Mouse (Mus musculus) retina, postnatal 7 days (tissue): ENCODE results near the gene Paox.
"Not testable (repeated sequence)": the region's sequence is repeated elsewhere in the genome, so short reads cannot be mapped to it uniquely, and the experiment has no call there.

Experiments
- DNase-seq: peaks from one replicate; pipeline ENCODE4 v3.0.0-alpha.2; 2012; ENCODE audit warnings: low read depth, low spot score

Paox gene

DNA sequence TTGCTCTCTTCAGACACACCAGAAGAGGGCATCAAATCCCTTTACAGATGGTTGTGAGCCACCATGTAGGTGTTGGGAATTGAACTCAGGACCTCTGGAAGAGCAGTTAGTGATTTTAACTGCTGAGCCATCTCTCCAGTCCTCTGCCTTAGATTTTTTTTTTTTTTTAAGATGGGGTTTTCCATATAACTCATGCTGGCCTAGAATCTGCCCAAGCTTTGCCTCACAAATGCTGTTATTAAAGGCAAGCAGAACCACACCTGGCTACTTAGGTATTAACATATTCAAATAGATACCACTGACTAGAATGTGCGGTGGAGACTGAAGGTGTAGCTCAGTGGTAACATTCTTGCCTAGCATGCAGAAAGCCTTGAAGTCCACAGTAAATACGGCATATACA is 4.9 kb downstream of the Paox start:
- no peak for DNase-seq

- no peak for DNase-seq
Observed at GRCm38 (mm10) chr7:140121338-140121910, 5.8 kb downstream of the Paox start.

DNA sequence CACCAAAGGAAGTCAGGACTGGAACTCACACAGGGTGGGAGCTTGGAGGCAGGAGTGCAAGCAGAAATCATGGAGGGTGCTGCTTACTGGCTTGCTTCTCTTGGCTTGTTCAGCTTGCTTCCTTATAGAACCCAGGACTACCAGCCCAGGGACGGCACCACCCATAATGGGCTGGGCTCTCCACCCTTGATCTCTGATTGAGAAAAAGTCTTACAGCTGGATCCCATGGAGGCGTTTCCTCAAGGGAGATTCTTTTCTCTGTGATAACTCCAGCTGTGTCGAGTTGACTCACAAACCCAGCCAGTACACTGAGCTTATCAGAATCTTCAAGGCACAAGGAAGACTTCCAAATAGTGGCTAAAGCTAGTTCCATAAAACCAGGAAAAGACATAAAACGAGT is 7.2 kb downstream of the Paox start:
- no peak for DNase-seq

DNA sequence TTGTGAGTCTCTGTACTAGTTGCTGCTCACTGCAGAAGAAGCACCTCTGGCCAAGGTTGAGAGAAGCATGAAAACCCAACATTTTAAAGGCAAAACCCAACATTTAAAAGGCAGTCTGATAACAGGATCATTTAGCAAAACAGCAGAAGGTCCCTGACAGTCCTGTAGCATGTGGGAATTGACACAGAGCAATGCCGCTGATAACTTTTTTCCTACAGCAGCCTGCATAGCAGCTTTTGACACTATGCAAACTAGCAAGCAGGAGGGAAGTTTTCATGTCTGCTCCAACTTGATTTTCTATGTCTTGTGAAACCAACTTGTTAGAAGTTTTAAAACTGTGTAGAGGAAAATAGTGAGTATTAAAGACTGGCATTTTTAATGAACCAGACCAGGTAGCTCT is 8.8 kb downstream of the Paox start:
- DNase-seq, result no peak

DNA sequence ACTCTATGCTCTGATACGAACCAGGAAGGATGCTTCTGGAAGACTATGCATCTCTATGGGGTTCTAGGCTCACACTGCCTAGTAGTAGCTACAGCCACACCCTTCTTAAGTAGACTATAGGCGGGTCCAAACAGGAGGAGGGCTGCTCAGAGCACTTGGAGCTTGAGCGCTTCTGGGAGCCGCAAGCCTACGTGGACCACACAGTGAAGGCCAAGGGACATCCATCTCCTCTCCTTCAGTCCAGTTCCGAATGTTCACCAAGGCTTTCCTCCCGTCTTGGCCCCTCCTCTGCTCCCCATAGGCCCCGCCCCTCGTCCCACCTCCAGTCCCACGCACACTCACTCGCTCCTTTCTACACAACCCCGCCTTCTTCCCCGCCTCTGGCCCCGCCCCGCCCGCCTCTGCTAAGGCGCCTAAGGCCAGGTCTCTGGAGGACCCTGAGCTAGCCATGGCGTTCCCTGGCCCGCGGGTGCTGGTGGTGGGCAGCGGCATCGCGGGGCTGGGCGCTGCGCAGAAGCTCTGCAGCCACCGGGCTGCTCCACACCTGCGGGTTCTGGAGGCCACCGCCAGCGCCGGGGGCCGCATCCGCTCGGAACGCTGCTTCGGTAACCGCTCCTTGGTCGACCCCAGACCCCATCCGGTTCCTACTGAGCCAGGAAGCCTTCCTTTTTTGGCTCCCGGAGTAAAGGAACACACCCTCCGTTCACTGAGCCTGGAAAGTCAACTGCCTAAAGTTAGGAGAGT is 9.9 kb downstream of the Paox start:
- DNase-seq, result peak; percentile 80

DNA sequence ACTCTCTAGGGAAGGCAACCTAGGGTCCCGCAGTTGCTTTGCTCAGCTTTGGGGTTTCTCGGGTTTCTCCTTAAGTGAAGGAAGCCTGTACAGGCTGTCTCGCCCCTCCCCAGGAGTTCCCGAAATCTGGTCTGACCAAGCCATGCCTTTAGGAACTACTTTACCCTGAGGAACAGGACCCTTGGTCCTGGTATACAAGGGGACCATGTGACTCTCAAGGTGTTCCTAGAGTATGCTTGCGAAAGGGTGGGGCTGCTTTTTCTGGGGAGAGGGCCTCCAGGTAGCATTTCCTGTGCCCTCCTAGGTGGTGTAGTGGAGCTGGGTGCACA is 10.4 kb downstream of the Paox start:
- DNase-seq, result no peak

DNA sequence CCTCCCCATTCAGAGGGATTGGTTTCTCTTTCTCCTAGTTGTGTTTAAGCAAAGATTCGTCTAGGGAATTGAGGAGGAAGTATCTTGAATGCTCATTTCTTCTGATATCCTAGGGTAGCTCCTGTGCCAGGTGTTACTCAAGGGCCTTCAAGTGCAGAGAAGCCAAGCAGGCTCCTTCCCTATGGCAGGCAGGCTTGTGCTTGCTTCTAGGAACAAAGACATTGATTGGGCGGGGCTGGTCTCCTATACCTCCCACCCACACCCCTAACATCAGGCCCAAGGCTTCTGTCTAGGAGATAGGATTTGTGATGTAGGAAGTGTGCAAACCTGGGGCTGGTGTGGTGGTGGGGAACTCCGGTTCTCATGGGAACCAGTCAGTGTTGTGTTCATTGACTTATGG is 11.3 kb downstream of the Paox start:
- DNase-seq, result no peak

DNA sequence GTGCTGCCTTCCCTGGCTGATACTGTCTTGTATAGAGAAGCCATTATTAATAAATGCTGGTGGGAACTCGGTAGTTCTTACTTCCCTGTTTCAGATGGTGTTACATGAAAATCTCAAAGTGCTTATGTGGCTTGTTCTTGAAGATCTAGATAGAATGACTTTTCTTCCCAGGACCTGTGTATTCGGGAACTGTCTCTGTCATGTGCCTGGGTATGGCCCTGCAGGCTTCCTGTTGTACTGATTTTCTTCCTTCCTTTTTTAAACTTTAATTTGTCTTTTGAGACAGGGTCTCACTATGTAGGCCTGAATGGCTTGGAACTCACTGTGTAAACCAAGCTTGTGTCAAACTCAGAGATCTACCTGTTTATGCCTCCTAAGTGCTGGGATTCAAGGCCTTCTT is 12.3 kb downstream of the Paox start:
- no peak for DNase-seq

GRCm38 (mm10) chr7:140132184-140132583 is 16.6 kb downstream of the Paox start:
- DNase-seq, result not testable (repeated sequence)

- not testable (repeated sequence) for DNase-seq
Observed at GRCm38 (mm10) chr7:140134033-140134432, 18.4 kb downstream of the Paox start.

GRCm38 (mm10) chr7:140135106-140135770 is 19.6 kb downstream of the Paox start:
- DNase-seq, result no peak

DNA sequence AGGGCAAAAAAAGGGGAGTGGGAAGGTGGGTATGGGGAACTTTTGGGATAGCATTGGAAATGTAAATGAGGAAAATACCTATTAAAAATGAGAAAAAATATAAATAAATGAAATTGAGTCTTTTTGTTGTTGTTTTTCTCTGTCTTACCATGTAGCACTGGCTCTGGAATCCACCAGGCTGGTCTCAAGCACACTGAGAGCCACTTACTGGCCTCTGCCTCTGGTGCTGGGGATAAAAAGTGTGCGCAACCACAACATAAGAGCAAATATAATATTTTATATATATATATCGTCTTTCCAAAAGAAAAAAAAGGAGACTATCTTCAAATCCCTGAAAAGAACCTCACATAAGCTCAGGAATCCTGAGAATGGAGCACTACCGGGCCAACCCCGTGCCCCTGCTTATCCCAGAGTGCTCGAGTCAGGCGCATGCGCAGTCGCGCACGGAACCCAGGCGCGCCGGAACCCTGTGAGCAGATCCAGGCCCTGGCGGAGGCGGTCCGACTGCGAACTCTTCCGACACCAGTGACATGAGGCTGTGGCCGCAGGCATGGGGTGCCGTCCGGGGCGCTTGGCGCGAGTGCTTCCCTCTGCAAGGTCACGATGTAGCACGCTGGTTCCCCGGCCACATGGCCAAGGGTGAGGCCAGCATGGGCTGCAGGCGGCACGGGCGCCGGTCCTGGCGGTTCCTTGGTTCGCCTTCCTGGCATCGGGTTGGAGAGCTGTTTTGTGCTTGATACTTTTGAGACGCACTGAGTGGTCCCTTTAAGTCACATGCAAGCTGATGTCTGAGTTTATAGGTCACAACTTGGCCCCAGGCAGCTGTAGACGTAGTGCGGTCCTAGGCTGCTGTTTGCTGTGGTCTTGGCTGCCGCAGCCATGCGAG is 21.8 kb downstream of the Paox start, which contains the start of gene Mtg1:
Mtg1 (plus strand) TSS at position 430 of the 886 bp plus-strand sequence.
- DNase-seq, result peak; percentile 92

DNA sequence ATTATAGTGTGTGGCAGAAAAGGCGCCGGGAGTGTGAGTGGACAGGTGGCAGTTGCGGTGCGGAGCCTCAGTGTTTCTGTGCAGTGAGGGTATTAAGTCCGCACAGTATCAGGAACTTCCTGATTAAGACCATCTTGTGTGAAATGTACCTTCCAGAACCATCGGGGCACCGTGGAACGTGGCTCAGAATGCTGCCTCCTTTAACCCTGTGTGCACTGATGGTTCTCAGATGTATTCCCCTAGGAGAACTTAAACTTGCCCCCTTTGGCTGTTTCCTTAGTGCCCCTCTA is 22.4 kb downstream of the Paox start:
- DNase-seq, result no peak

DNA sequence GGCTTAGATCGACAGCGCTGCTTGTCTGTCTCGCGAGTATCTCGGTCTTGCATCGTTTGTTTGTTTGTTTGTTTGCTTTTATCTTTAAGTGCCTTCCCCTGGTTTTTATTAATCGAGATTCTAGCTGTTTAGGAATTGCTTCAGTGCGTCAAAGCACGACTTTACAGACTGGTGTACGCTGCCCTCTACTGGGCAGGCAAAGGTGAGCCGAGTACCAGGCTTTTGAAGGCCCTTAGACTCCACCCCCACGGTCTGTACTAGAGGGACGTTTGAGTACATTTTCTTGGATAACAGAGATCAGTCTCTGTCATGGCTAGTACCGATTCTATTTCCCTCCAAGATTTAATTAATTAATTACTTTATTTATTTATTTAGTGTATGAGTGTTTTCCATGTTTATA is 25.8 kb downstream of the Paox start:
- no peak for DNase-seq

- DNase-seq, result no peak
Observed at GRCm38 (mm10) chr7:140144550-140144949, 29.0 kb downstream of the Paox start.

DNA sequence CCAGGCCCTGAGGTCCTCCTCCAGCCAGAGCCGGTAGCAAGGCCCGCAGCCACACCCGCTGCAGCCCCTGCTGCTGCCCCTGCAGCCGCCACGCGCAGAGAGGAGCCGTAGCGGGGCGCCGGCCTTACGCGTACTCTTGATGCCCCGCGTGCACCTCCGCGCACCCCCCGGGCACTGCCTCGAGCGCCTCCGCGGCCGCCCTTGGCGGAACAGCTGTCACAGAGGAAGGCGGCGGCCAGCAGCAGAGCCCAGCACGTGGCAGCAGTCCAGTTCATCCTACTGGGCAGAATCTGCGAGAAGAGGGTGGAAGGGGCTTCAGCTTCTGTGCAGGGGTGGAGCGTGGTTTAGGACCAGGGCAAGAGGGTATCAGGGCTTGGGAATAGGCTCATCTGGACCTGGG is 37.8 kb downstream of the Paox start:
- DNase-seq, result no peak

GRCm38 (mm10) chr7:140153829-140154217 is 38.2 kb downstream of the Paox start:
- no peak for DNase-seq

DNA sequence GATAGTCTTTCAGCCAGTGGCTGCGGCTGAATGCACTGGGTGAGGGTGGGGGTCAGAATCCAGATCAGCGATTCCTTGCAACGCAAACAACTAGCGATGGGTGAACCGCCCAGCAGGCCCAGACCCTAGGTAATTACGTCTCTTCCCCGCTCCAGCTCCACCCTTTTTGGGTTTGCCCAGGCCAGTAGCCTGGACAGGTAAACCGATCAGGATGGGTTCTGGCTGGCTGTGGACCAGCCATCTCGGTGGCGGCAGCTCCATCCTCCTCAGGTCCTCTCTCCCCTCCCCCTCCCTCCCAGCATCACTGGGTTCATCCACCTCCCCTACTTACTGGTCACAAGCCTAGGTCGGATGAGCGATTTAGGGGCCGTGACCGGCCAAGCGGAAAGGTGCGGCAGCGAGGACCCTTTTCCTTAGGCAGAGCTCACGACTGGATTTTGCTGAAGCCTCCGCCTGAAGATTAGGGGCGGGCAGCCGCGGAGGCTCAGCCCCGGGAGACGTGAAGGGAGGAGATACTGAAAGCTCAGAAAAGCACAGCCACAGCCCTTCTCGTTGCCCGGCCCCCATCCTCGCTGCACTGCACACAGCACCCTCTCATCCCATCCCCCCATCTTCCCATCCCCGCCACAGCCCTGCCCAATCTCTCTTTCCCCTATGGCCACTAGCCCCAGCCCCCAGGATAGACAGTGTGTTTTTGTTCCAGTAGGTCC is 38.8 kb downstream of the Paox start, which contains the start of gene Sprn:
Sprn (minus strand) TSS at position 660 of the 710 bp plus-strand sequence.
- DNase-seq, result peak; percentile 51

- DNase-seq, result no peak
Observed at GRCm38 (mm10) chr7:140160363-140160762, 44.8 kb downstream of the Paox start.

DNA sequence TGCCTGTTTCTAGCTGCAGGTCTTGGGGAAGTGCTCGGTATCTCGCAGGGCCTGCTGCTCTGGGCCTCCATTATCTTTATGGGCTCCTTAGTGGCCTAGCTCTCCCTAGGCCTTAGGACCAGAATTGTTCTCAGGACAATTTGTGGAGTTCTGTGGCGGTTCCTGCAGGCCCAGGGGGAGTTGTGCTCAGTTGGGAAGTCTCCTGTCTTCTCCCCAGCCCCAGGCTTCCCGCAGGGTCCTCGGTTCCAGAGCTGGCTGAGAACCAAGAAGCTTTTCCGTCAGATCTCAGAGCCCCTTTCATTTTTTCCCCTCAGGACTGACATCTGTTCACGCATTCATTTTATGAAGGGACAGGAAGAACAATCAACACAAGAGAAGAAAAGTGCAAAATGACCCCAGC is 49.1 kb downstream of the Paox start, which contains the start of gene Olfr522:
Olfr522 (minus strand) TSS at position 101 of the 400 bp plus-strand sequence.
- DNase-seq, result no peak

GRCm38 (mm10) chr7:140167950-140168349 is 52.4 kb downstream of the Paox start:
- no peak for DNase-seq
